Mouse (Mus musculus): ENCODE measurements around the gene Serpinb7.

Gene Serpinb7

GRCm38 (mm10) chr1:107481452-107481851 lies 82.0 kb downstream of the Serpinb7 start:
- peak; percentile 14 for DNase-seq (ENCODE audit: extremely low read depth, insufficient read length, low spot score)

GRCm38 (mm10) chr1:107489577-107489976 lies 90.1 kb downstream of the Serpinb7 start:
- no peak for DNase-seq (ENCODE audit: extremely low read depth, insufficient read length, low spot score)

GRCm38 (mm10) chr1:107496789-107497188 lies 97.3 kb downstream of the Serpinb7 start:
- no peak for DNase-seq (ENCODE audit: extremely low read depth, insufficient read length, low spot score)

- no peak for DNase-seq (ENCODE audit: extremely low read depth, insufficient read length, low spot score)
Observed at GRCm38 (mm10) chr1:107502025-107502424, 102.6 kb downstream of the Serpinb7 start.
